Mouse (Mus musculus) forebrain, embryonic 14.5 days (tissue): ENCODE results near the gene Hecw1. TPM values are rescaled to one million over a fixed set of nuclear protein-coding genes. Genes with fewer than 3 reads are reported as not detected.

ENCODE experiments used
- ATAC-seq: fragments of 200-750 bp; cut with Nextera tagmentation; 2 replicates; pipeline ENCODE4 v1.8.0; 2017; ENCODE audit warnings: mild to moderate bottlenecking, moderate library complexity
- DNase-seq: peaks from one replicate; pipeline ENCODE4 v3.0.0-alpha.2; 2015; ENCODE audit warnings: low spot score
- H3K27ac ChIP-seq: fragments of 300-500 bp; sonication (generic); 2 replicates; pipeline ENCODE4 v1.5.1; 2014; ENCODE audit warnings: low read depth, mild to moderate bottlenecking, control low read depth, low read length, moderate library complexity
- H3K27me3 ChIP-seq: fragments of 300-500 bp; sonication (generic); replicated peaks from 2 replicates; pipeline ENCODE4 v1.6.1; 2014; ENCODE audit warnings: low read length, control low read depth, mixed read lengths; ENCODE audit not compliant: control insufficient read depth, insufficient read depth
- H3K36me3 ChIP-seq: fragments of 300-500 bp; sonication (generic); 2 replicates; pipeline ENCODE4 v1.6.1; 2014; ENCODE audit warnings: low read length, control low read depth; ENCODE audit not compliant: control insufficient read depth, insufficient read depth
- H3K4me1 ChIP-seq: fragments of 300-500 bp; sonication (generic); 2 replicates; pipeline ENCODE4 v1.6.1; 2014; ENCODE audit warnings: antibody characterized with exemption, low read length, control low read depth; ENCODE audit not compliant: control insufficient read depth, insufficient read depth
- H3K4me2 ChIP-seq: fragments of 300-500 bp; sonication (generic); 2 replicates; pipeline ENCODE4 v1.6.1; 2014; ENCODE audit warnings: mild to moderate bottlenecking, control low read depth, low read length
- H3K4me3 ChIP-seq: fragments of 300-500 bp; sonication (generic); 2 replicates; pipeline ENCODE4 v1.5.1; 2014; ENCODE audit warnings: low read depth, low read length, control low read depth
- H3K9ac ChIP-seq: fragments of 300-500 bp; sonication (generic); 2 replicates; pipeline ENCODE4 v1.6.1; 2014; ENCODE audit warnings: mild to moderate bottlenecking, low read length, control low read depth, moderate library complexity
- H3K9me3 ChIP-seq: fragments of 300-500 bp; sonication (generic); replicated peaks from 2 replicates; pipeline ENCODE4 v1.6.1; 2016; ENCODE audit warnings: low read length, control low read depth, mixed read lengths; ENCODE audit not compliant: control insufficient read depth
- WGBS: fragments of 180-500 bp; shearing (Covaris S2); extraction: QIAGEN DNeasy Blood & Tissue Kit; methylation state at CpG from one replicate; pipeline ENCODE4 v1.1.7; 2014; 5-methylcytosine and 5-hydroxymethylcytosine counted together
- polyA plus RNA-seq: library from polyadenylated mRNA; unstranded; fragments of >200 nt; fragmentation: Nextera tagmentation; extraction: Ambion mirVana; gene quantifications from 2 replicates; pipeline ENCODE4 v1.2.1, GENCODE M21; 2014

The Hecw1 gene
- polyA plus RNA-seq, 1 experiment from 2014 or later: 29.2 TPM

DNA sequence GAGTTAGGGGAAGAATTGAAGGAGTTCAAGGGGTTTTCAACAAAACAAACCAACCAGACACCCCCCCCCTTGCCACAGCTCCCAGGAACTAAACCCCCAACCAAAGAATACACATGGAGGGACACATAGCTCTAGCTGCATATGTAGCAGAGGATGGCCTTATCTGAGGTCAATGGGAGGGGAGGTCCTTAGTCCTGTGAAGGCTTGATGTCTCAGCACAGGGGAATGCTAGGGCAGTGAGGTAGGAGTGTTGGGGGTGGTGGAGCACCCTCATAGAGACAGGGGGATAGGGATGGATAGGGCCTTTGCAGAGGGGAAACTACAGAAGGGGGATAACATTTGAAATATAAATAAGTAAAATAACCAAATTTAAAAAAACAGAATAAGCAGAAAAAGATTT, 9.1 kb downstream of the Hecw1 start:
- Histone ChIP-seq H3K36me3 (no peaks in the 10 kb centered on the region), H3K9ac (no peak overlapping the region), H3K4me1 (no peaks in the 10 kb centered on the region), H3K9me3 (no peaks in the 10 kb centered on the region), H3K27me3 (no peaks in the 10 kb centered on the region), H3K4me2 (no peak overlapping the region), H3K4me3 (no peak overlapping the region), H3K27ac (no peak overlapping the region)
- ATAC-seq (no peak), DNase-seq (no peak)

DNA sequence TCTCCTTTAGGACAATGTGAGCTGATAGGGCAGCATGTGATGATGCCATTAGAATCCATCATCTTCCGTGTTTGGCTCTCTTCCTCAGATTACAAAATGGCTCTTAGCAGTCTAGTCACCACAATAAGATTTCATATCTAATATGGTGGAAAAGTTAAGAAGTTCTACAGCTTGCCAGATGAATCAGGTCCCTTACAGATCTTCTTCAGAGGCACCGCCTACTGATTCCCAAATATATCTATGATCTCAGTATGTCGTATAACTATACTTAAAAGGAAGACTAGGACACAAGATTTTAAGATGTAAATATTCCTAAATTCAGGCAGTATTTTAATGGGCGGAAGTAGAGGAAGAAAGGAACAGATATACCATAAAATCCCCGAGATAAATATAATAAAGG, 16.3 kb downstream of the Hecw1 start:
- Histone ChIP-seq H3K4me2 (no peak overlapping the region), H3K4me3 (no peak overlapping the region), H3K27me3 (no peaks in the 10 kb centered on the region), H3K4me1 (no peaks in the 10 kb centered on the region), H3K9ac (no peak overlapping the region), H3K27ac (no peak overlapping the region), H3K9me3 (no peaks in the 10 kb centered on the region), H3K36me3 (no peaks in the 10 kb centered on the region)
- no peak for ATAC-seq
- DNase-seq: no peak
- 92% methylated on average over 5 of the region's 5 CpGs for WGBS

DNA sequence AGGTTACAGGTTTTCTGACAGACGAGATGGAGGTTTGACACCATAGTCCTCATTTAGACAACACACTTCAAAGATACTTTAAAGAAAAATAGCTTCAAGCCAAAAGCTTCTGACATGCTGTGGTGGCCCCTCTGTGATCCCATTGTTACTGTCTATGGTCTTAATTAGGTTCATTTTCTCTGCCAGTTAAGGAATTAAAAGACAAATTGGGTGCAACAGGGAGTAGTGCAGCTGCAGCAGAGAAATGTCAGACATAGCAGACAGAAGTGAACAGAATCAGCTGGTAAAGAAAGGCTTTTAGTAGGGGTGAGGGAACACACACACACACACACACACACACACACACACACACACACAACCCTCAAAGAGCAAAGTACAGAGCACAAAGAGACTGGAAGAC, 22.8 kb downstream of the Hecw1 start:
- H3K4me1 ChIP-seq: no peaks in the 10 kb centered on the region
- no peak overlapping the region for H3K4me2 ChIP-seq
- H3K9me3 ChIP-seq: no peaks in the 10 kb centered on the region
- no peaks in the 10 kb centered on the region for H3K27me3 ChIP-seq
- H3K27ac ChIP-seq: no peak overlapping the region
- WGBS: 3% methylated on average over 1 of the region's 1 CpGs
- DNase-seq: peak; percentile 8
- no peaks in the 10 kb centered on the region for H3K36me3 ChIP-seq
- ATAC-seq: peak; percentile 12; the same call in 1 of the 2 replicates
- no peak overlapping the region for H3K9ac ChIP-seq
- no peak overlapping the region for H3K4me3 ChIP-seq

DNA sequence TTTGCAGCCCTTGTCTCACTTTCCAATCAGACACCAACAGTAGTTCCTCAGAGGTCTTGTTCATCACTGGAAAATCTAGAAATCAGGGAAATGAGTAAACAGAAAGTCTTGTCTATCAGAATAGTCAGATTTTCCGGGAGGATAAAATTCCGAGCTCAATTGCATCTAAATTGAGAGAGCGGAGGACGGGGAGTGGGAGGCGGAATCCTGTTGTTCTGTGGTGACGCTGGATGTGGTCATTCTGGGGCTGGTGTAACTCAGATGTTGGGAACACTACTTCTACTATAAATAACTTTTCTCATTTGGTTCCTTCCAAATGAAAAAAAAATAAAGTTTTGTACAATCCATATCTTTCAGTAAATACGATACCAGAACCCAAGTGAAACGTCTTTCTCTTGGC, 24.2 kb downstream of the Hecw1 start:
- no peak for ATAC-seq

DNA sequence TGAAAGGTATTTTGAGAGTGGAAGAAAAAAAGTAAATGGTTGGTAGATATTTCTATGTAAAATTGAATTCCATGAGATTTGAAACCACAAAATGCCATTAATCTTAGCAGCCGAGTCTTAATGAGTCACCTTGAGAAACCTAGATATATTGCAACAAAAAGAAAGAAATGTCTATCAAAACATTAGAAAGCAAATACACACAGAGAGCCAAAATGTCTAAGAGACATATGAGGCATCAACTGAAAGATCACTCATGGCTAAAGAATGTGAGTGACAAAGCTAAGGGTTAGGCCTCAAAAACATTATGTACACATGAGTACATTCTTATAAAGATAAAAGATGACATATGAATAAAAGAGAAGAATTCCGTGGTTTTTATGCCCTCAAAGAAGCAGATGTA, 26.1 kb downstream of the Hecw1 start:
- no peak overlapping the region for H3K4me3 ChIP-seq
- DNase-seq (no peak), ATAC-seq (no peak)
- no peaks in the 10 kb centered on the region for H3K4me1 ChIP-seq
- WGBS: 73% methylated on average over 2 of the region's 2 CpGs
- no peaks in the 10 kb centered on the region for H3K27me3 ChIP-seq
- H3K27ac ChIP-seq: no peak overlapping the region
- H3K4me2 ChIP-seq: no peak overlapping the region
- H3K9ac ChIP-seq: no peak overlapping the region
- no peaks in the 10 kb centered on the region for H3K36me3 ChIP-seq
- no peaks in the 10 kb centered on the region for H3K9me3 ChIP-seq

More for the DNA sequence above, 24.2 kb downstream of the Hecw1 start:
- Histone ChIP-seq H3K4me1 (no peaks in the 10 kb centered on the region), H3K9ac (no peak overlapping the region), H3K36me3 (no peaks in the 10 kb centered on the region), H3K4me3 (no peak overlapping the region), H3K27ac (no peak overlapping the region), H3K9me3 (no peaks in the 10 kb centered on the region), H3K4me2 (no peak overlapping the region), H3K27me3 (no peaks in the 10 kb centered on the region)
- 89% methylated on average over 8 of the region's 8 CpGs for WGBS
- no peak for DNase-seq

DNA sequence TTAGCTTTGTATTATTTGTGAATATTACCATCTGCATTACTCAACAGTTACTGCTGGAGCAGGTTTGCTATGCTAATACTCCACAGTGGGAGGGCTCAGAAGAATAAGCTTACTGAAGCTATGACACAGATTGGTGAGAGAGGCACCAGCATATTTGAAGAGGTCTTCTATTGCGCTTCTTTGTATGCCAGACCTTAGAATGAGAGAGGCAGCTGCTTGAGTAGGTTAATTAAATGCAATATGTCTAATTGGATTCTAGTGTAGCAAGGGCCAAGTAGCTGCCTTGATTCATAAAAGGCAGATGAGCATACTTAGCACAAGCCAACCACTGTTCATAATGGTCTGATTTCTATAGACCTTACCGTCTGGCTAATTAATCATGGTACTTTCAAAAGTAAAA, 35.2 kb downstream of the Hecw1 start:
- Histone ChIP-seq H3K27me3 (no peaks in the 10 kb centered on the region), H3K9ac (no peak overlapping the region), H3K4me3 (no peak overlapping the region), H3K4me1 (no peaks in the 10 kb centered on the region), H3K27ac (no peak overlapping the region), H3K36me3 (no peaks in the 10 kb centered on the region), H3K9me3 (no peaks in the 10 kb centered on the region), H3K4me2 (no peak overlapping the region)
- ATAC-seq (peak; percentile 82), DNase-seq (peak; percentile 62)
- WGBS: 51% methylated on average over 2 of the region's 2 CpGs

DNA sequence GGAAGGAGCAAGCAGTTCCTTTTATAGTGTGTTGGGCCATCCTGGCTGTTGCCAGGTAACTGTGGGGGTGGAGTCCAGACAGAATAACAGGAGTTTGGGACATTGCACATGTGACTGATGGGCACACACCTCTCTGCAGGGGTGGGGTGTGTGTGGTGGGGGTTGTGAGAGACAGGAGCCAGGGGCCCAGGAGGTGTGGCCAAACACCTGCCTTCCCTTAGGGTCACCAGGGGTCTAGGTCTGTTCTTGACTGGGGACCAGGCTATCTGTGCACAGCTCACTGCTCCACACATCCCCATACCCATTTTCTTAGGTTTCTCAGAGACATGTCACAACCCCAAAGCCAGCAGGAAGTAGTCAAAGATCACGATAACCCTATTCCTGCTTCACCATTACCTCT, 51.9 kb downstream of the Hecw1 start:
- Histone ChIP-seq H3K4me3 (no peak overlapping the region), H3K4me1 (no peaks in the 10 kb centered on the region), H3K9me3 (no peaks in the 10 kb centered on the region), H3K4me2 (no peak overlapping the region), H3K27me3 (no peaks in the 10 kb centered on the region), H3K9ac (no peak overlapping the region), H3K27ac (no peak overlapping the region), H3K36me3 (no peaks in the 10 kb centered on the region)
- WGBS: 97% methylated on average over 1 of the region's 1 CpGs
- DNase-seq (no peak), ATAC-seq (no peak)

DNA sequence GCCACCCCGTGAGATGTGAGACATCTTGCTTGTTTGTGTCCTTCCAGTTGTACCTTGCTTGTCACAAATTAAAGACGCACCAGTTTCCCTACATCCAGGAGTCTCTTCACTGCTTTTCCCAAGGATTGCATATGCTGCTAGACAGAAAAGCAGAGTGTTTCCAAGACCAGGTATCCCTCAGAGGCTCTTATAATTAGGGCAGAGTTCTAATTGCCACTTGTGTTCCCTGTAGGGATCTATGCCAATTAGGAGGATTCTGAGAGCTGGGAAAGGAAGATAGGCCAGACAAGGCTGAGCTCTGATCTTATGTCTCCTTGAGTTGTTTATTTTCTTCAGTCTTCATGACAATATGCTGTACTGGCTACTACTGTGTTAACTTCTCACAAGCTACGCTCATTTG, 55.5 kb downstream of the Hecw1 start:
- Histone ChIP-seq H3K9ac (no peak overlapping the region), H3K36me3 (no peaks in the 10 kb centered on the region), H3K4me3 (no peak overlapping the region), H3K4me1 (no peaks in the 10 kb centered on the region), H3K27ac (no peak overlapping the region), H3K4me2 (no peak overlapping the region), H3K27me3 (no peaks in the 10 kb centered on the region), H3K9me3 (no peaks in the 10 kb centered on the region)
- no peak for ATAC-seq
- 61% methylated on average over 3 of the region's 3 CpGs for WGBS
- DNase-seq: no peak

DNA sequence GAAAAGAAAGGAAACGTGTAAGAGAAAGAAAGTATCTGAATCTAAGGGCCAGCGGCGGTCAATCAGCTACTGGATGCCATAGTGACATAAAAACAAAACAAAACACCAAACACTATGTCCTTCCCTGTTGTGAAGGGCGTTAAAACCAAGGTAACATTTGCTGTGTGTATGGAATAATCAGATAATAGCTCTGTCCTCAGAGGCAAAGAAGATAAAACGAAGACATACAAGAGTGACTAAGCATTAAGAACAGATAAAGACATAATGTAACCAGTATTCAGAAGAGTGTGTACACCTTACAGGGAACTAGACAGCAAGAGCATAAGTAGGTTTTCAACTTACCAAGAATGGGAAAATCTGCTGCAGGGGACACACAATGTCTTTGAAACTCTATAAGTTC, 62.0 kb downstream of the Hecw1 start:
- DNase-seq: no peak
- H3K4me2 ChIP-seq: no peak overlapping the region
- no peak overlapping the region for H3K27ac ChIP-seq
- no peak overlapping the region for H3K9ac ChIP-seq
- H3K4me3 ChIP-seq: no peak overlapping the region
- no peaks in the 10 kb centered on the region for H3K9me3 ChIP-seq
- 84% methylated on average over 5 of the region's 5 CpGs for WGBS
- H3K36me3 ChIP-seq: no peaks in the 10 kb centered on the region
- H3K4me1 ChIP-seq: no peaks in the 10 kb centered on the region
- H3K27me3 ChIP-seq: no peaks in the 10 kb centered on the region
- ATAC-seq: no peak

DNA sequence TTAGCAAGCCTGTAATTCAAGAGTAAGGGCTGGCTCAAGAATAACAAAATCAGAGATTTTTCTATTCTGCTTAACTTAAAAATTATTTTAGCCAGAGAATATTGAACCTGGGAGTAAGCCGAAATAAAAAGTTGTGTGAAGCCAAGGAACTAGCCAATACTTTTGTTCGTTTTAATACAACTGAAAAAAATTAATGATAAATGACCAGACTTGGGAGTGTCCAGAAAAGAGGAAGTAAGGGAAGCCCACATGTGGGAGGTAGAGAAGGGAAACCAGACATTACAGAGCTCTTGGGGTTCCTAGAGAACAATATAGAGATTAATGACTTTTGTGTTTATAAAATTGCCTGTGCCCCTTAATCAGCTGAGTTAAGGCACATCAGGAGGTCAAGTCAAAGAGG, 66.0 kb downstream of the Hecw1 start:
- Histone ChIP-seq H3K27ac (no peak overlapping the region), H3K4me1 (no peaks in the 10 kb centered on the region), H3K9ac (no peak overlapping the region), H3K4me3 (no peak overlapping the region), H3K27me3 (no peaks in the 10 kb centered on the region), H3K4me2 (no peak overlapping the region), H3K9me3 (no peaks in the 10 kb centered on the region), H3K36me3 (no peaks in the 10 kb centered on the region)
- DNase-seq (no peak), ATAC-seq (no peak)
- WGBS: 93% methylated on average over 2 of the region's 2 CpGs
